Mouse (Mus musculus): Measurements from ENCODE around the gene Usp38. TPM values are rescaled to one million over a fixed set of nuclear protein-coding genes. Genes with fewer than 3 reads are reported as not detected.

Gene Usp38
- 17.4 and 18.9 TPM in 2 replicates for polyA plus RNA-seq (2012)

DNA sequence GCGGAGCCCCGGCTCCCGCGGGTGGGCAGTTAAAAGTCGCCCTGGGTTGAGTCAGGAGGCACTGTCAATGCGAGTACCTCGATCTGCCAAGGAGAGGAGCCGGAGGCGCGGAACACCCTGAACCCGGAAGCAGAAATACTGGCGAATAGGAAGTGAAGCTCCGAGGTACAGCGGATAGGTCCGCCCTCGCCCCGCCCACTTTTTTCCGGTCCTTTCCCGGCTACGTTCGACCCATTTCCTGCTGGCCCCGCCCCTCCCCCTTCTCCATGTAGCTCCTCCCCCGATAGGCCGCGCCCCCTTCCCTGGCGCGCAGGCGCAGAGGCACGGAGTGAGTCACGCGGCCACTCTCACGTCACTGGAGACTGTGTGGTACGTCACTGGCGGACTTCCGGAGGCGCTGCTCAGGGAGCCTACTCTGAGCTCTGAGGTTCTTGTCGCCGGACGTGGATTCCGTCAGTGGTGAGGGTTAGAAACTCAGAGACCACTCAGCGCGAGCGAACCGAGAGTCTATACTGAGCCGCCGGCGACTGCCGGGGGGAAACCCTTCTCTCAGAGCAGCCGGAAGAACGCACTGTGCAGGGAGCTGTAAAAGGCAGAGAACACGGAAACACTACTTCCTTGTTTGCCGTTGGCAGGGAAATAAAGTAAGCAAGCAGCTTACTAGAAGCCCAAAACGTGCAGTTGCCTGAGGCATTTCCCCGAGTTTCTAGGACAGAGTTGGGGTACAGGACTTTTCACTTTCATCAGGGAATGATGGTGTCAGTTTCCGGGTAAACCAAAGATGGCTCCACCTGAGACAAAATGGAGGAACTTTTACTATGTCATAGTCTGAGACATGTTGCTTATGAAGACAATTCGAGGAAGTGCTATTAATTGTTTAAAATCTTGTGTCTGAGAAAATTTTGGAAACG, at the start of gene Usp38:
TSS of gene Usp38 (minus strand) at position 140 of the 911 bp plus-strand sequence.

Other genes starting within 250 kb of the Usp38 start
- 2.4 and 3.3 TPM in 2 replicates for gene Gab1, start 134.4 kb downstream of the Usp38 start, polyA plus RNA-seq (2012)

Data from megakaryocyte-erythroid progenitor cell, adult 5 weeks (primary cell).